8 mouse cellular contexts compared by ENCODE assay signal in genomic region chr10:20170605-20171088, GRCm38 (mm10). TPM values are rescaled to one million over a fixed set of nuclear protein-coding genes. Genes with fewer than 3 reads are reported as not detected.
A peak's percentile ranks its signal among the peaks of the same experiment; 100 is the strongest.
DNase-seq lines count a peak whose midpoint lies in the region; ATAC-seq lines count a peak whose summit lies in the region.

No protein-coding gene starts in this region.

- H3K36me3 ChIP-seq in intestine, embryonic 15.5 days: no peaks in the 10 kb centered on the region

- H3K9me3 ChIP-seq in intestine, embryonic 15.5 days: no peaks in the 10 kb centered on the region

- peak overlapping the region; percentile 51; the same call in 1 of the 2 replicates for H3K27ac ChIP-seq in intestine, embryonic 15.5 days

- peaks cover 22% of the 10 kb centered on the region for H3K4me1 ChIP-seq in intestine, embryonic 15.5 days (replicated peaks)

- H3K27me3 ChIP-seq in intestine, embryonic 15.5 days (replicated peaks): no peaks in the 10 kb centered on the region

- peak overlapping the region; percentile 26; the same call in 1 of the 2 replicates for H3K9ac ChIP-seq in intestine, embryonic 15.5 days

- WGBS in intestine, embryonic 15.5 days: 32% methylated on average over 11 of the region's 11 CpGs

- peak; percentile 87 for DNase-seq in adrenal gland, postnatal 14 days
- peak; percentile 89 for DNase-seq in embryo, embryonic 11 days
- peak; percentile 30 for DNase-seq in gastrocnemius, postnatal 25 days
- DNase-seq in left cerebral cortex, adult 8-10 months (ENCODE audit: low spot score in 2 of 2): peak; percentile 82 to 87
- DNase-seq in lung, postnatal 25 days (ENCODE audit: low spot score): peak; percentile 66
- peak; percentile 78 to 89 for DNase-seq in right cerebral cortex, adult 2 months (ENCODE audit: low spot score in 2 of 2)
- DNase-seq in spleen, postnatal 14 days (ENCODE audit: low spot score in 2 of 2): no peak

- H3K4me3 ChIP-seq in intestine, embryonic 15.5 days (replicated peaks): peak overlapping the region; percentile 22

- H3K4me2 ChIP-seq in intestine, embryonic 15.5 days (replicated peaks): peak overlapping the region; percentile 60

- ATAC-seq in intestine, embryonic 15.5 days: peak; percentile 92

RNA-seq across cellular contexts. Expression of gene Map7, which starts 22.4 kb away (rescaled TPM):
- total RNA-seq in adrenal gland, postnatal 14 days (2021): 16.5 and 19.0 TPM in 2 replicates
- total RNA-seq in gastrocnemius, postnatal 25 days (2021): 1 to 10 TPM; 2.3 to 3.7 TPM
- polyA plus RNA-seq in intestine, embryonic 15.5 days (2015; fragmentation: Nextera tagmentation; extraction: Ambion mirVana): 36.6 and 37.5 TPM in 2 replicates
- 100 to 1,000 TPM; 124 to 135 (median 130) TPM for total RNA-seq in left cerebral cortex, adult 8-10 months (2022)

Comparison
In these comparisons a context has a peak if more than half of its experiments do, and no peak if none do; other contexts are left out.
1. DNase-seq: peak in adrenal gland, postnatal 14 days (single experiment), embryo, embryonic 11 days (single experiment), gastrocnemius, postnatal 25 days (single experiment), left cerebral cortex, adult 8-10 months (2 of 2), lung, postnatal 25 days (single experiment) and right cerebral cortex, adult 2 months (2 of 2); none in spleen, postnatal 14 days (0 of 2).